Mouse (Mus musculus): ENCODE results near the gene Ermard. TPM values are rescaled to one million over a fixed set of nuclear protein-coding genes. Genes with fewer than 3 reads are reported as not detected.
"Not testable (repeated sequence)": the region's sequence is repeated elsewhere in the genome, so short reads cannot be mapped to it uniquely, and the experiment has no call there.

Ermard gene
- total RNA-seq (2021), result 10 to 100 TPM; 56.5 to 58.0 TPM

- peak; percentile 55 for DNase-seq
- intact Hi-C loops (cut with DNase I), result not testable (repeated sequence)
Measured at GRCm38 (mm10) chr17:15041175-15041729, at the start of gene Ermard, which contains the start of the genes Tcte3 and Gm3448. Gene Ermard, plus strand, starts transcription at chr17:15041208. Gene Tcte3, minus strand, starts transcription at chr17:15041488. Gene Gm3448, minus strand, starts transcription at chr17:15041537.

DNA sequence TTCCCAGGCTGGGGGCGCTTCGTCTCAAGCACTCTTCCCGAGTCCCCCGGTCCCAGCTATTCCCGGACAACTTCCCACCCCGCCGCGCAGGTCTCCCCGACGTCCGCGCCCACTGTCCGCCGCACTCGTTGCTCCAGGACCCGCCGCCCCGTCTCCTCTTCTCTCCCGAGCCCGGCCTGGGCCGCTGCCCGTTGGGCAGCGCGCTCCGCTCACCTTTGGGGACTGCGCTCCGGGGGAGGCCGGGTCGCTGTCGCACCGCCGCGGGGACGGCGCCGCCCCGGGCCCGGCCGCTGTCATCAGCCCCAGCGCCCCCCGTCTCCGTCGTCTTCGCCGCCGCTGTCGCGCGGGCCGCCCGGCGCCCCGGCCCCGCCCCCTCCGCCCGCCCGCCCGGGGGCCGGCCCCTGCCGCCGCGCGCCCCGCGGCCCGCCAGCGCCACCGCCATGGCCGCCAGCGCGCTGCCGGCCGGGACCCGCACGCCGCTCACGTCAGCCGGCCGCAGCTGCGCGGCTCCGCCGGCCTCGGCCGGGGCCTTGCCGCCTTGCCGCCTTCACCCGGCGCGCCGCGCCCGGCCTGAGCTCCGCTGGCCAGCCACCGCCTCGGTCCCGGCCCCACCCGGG is 48.4 kb upstream of the Ermard start:
- intact Hi-C loops (cut with DNase I); DNase-seq: not testable (repeated sequence)

GRCm38 (mm10) chr17:14993139-14993832 is 47.7 kb upstream of the Ermard start:
- intact Hi-C loops (cut with DNase I); DNase-seq: not testable (repeated sequence)

- DNase-seq; intact Hi-C loops (cut with DNase I): not testable (repeated sequence)
Measured at GRCm38 (mm10) chr17:14994140-14994539, 46.9 kb upstream of the Ermard start.

GRCm38 (mm10) chr17:15000047-15000446 is 41.0 kb upstream of the Ermard start:
- intact Hi-C loops (cut with DNase I); DNase-seq: not testable (repeated sequence)

DNA sequence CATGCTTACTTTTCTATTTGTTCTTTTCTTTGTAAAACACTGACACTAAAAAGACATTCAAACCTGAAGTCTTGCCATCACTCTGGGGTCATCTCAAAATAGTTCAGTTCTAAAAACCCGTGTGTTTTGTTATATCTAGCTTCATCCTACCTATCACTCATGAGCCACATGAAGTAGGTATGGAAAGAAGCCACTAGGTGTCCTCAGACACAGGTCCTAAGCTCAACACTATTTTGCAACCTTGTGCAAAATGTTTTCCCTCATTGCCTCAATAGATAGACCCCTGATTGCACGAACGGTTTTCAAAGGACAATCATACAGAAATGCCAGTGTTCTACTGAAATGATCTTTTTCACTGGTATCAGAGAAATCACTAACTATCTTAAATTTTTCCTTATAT is 31.9 kb upstream of the Ermard start:
- intact Hi-C loops (cut with DNase I); DNase-seq: not testable (repeated sequence)

DNA sequence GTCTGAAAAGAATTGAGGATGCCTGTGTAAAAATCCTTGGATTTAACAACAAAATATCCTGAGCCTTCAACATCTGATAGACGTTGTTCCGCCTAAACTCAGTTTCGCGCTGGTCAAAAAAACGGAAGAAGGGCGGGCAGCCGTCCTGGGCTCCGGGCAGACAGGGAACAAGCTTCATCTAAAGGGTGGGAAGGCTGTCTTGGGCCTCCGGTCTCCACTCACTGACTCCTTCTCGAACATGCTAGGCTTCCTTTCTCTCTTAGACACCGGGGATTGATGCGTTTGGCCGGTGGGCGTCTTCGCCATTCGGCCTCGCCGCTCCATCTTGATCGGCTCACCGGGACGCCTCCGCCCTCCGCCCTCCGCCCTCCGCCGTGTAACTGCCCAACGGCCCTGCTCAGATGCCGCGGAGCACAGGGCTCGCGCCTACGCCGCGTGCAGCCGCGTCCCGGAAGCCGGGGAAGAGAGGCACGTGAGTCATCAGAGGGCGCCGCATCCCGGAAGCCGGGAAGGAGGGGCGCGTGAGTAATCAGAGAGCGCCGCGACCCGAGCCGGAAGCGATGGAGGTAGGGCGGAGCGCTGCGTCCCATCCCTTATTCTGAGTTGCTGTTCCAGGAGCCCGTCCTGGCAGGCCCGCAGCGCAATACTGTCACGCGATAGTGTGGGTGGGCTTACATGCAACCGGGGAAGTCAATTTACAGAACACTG is 31.1 kb upstream of the Ermard start, which contains the start of gene Gm3435:
Gene Gm3435 (plus strand): TSS at position 471 of the 708 bp plus-strand sequence.
- intact Hi-C loops (cut with DNase I); DNase-seq: not testable (repeated sequence)

DNA sequence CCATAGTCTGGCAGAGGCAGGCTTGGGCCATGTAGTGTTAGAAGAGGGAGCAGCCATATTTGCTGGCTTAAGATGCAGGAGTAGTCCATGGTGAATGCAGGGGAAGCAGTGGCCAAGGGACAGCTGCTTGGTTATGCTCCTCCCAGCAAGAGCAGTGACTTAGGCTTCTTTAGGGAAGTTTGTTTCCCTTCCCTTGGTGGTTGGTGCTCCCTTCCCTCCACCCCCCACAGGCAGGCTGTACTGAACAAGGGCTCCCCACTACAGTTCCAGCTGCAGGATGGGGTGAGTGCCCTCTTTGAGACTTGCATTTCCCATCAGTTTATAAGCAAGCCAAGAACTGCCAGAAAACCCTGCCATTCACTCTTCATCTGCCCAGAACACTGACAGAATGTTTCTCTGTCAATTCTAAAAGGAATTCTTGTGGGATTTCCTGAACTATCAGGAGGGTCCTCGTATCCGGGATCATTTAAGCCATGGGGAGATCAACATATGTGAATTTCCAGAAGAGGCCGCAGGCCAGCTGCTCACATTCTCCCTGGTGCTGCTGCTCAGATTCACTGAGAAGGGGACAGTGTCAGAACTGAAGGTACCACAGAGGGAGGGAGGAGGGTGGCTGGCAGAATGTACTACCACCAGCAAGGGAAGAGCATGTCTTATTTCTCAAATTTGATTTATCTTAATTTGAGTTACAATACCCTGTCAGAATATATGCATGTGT is 19.3 kb upstream of the Ermard start:
- intact Hi-C loops (cut with DNase I), result not testable (repeated sequence)
- DNase-seq, result peak; percentile 15

GRCm38 (mm10) chr17:15023878-15024492 is 17.0 kb upstream of the Ermard start:
- intact Hi-C loops (cut with DNase I); DNase-seq: not testable (repeated sequence)

- DNase-seq; intact Hi-C loops (cut with DNase I): not testable (repeated sequence)
Measured at GRCm38 (mm10) chr17:15024502-15025193, 16.4 kb upstream of the Ermard start.

DNA sequence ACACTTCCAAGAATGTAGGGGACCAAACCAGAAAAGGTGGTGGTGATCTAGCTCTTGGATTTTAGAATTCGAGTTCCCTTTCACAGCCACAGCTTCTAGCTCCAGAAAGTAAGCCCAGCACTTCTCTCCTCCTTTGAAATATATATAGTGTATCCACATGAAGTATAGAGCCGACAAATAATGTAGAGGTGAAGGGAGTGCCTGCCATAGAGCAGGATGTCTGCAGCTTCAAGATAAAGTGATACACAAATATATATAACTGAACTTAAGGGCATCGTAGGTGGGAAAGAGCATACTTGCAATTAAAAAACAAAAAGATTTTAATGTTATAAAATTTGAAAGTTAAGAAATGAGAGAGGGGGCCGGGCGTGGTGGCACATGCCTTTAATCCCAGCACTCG is 15.5 kb upstream of the Ermard start:
- DNase-seq; intact Hi-C loops (cut with DNase I): not testable (repeated sequence)

- DNase-seq; intact Hi-C loops (cut with DNase I): not testable (repeated sequence)
Measured at GRCm38 (mm10) chr17:15031414-15031813, 9.6 kb upstream of the Ermard start.

GRCm38 (mm10) chr17:15040455-15040854 is 553 bp upstream of the Ermard start:
- DNase-seq; intact Hi-C loops (cut with DNase I): not testable (repeated sequence)

- intact Hi-C loops (cut with DNase I); DNase-seq: not testable (repeated sequence)
Measured at GRCm38 (mm10) chr17:15050338-15050737, 9.3 kb downstream of the Ermard start.

GRCm38 (mm10) chr17:15052766-15053165 is 11.8 kb downstream of the Ermard start:
- DNase-seq; intact Hi-C loops (cut with DNase I): not testable (repeated sequence)

- DNase-seq; intact Hi-C loops (cut with DNase I): not testable (repeated sequence)
Measured at GRCm38 (mm10) chr17:15053183-15053828, 12.3 kb downstream of the Ermard start.

DNA sequence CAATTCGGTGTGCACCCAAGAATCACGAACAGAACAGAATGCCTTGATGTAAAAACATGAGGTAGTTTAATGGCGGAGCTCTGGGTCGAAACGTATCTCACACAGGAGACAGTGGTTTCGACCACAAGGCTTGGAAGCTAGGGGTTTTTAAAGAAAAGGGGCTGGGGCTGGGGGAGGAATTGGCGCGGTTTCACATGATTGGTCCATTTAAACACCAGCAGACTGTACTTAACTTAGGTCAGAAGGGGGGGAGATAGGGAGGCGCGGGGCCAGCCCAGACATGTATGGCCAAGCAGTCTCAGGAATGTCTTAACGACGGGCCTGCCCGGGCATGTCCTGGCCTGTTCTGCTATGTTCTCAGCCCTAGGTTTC is 12.8 kb downstream of the Ermard start:
- DNase-seq; intact Hi-C loops (cut with DNase I): not testable (repeated sequence)

DNA sequence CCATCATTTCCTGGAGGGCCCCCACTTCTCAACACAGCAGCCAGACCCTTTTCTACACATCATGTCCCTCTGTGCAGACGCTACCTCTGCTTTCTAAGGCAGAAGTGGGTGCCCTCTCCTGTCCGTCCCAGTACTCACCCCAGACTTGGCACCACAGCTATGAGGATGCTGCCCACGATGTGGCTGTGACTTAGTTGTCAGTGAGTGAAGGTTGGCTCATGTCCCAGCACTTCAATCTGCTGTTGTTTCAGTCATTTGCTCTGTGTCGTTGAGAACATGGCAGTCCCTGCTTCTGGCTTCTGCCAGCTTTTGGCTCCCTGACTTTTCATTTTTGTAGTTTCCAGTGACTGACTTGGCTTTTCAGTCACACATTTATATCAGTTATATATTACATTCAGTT is 14.9 kb downstream of the Ermard start:
- no peak for DNase-seq
- intact Hi-C loops (cut with DNase I), result no loop called here

- DNase-seq, result no peak
- intact Hi-C loops (cut with DNase I), result no loop called here
Measured at GRCm38 (mm10) chr17:15058161-15058591, 17.2 kb downstream of the Ermard start.

Measured in left cerebral cortex, postnatal 4 days (tissue).